Mouse (Mus musculus) embryo, embryonic 9.5 days (tissue): ENCODE data around the gene Smyd2.

Experiments
- DNase-seq: peaks from one replicate; pipeline ENCODE4 v3.0.0-alpha.2; 2017; ENCODE audit errors: extremely low spot score

Gene Smyd2

GRCm38 (mm10) chr1:189871625-189872024, 50.5 kb downstream of the Smyd2 start:
- DNase-seq = no peak

GRCm38 (mm10) chr1:189870539-189870938, 51.6 kb downstream of the Smyd2 start:
- no peak for DNase-seq

- DNase-seq = no peak
Measured at GRCm38 (mm10) chr1:189869651-189870270, 52.4 kb downstream of the Smyd2 start.

DNA sequence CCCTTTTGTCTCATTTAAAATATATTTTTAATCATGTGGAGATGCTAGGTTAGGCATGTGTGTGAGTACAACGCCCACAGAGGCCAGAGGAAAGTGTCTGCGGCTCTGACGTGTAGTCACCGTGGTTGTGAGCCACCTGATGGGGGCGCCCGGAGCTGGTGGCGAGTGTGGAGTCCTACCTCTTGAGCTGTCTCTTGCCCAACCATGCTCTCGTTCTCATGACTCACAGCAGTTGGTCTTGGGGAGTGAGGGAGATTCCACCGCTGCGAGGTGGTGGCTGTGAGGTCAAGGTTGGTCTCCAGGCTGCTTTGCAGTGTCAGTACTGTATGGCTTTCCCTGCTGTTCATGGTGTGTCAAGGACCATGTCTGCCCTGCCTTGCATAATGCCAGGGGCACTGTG, 54.1 kb downstream of the Smyd2 start:
- DNase-seq = no peak

GRCm38 (mm10) chr1:189867497-189867896, 54.7 kb downstream of the Smyd2 start:
- DNase-seq = no peak

DNA sequence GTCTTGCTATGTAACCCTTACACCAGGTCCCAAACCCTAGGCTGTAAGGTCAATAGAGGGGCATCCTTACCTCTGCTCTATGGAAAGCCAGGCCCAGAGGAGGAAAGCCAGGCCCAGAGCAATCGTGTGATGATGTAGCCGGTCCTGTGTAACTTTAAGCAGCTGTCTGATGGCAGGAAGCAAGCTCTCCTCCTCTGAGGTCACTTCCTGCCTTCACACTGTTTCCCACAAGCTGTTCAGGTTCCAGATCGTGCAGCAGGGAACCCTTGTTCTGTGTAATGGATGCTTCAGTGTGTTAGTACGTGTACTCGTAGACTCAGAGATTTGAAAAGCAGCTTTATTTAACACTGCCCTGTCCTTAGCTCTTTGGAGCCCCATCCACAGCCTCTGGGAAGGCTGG, 55.1 kb downstream of the Smyd2 start:
- no peak for DNase-seq

DNA sequence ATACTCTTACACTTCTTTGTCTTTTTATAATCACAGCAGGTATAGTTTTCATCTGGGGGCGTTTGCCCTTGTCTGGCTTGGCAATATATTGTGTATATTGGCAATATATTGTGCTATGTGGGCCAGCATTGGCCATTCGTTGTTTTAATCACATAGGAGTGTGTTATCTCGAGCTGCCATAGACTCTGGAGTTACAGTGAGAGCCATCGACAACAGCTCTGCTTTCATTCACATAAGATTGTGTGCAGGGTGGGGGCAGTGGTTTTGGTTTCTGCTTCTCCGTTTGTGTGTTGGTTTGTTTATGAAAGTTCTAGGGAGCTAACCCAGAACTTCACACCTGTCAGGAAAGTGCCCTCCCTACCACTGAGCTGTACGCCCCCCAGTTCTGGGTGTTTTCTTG, 55.5 kb downstream of the Smyd2 start:
- no peak for DNase-seq

DNA sequence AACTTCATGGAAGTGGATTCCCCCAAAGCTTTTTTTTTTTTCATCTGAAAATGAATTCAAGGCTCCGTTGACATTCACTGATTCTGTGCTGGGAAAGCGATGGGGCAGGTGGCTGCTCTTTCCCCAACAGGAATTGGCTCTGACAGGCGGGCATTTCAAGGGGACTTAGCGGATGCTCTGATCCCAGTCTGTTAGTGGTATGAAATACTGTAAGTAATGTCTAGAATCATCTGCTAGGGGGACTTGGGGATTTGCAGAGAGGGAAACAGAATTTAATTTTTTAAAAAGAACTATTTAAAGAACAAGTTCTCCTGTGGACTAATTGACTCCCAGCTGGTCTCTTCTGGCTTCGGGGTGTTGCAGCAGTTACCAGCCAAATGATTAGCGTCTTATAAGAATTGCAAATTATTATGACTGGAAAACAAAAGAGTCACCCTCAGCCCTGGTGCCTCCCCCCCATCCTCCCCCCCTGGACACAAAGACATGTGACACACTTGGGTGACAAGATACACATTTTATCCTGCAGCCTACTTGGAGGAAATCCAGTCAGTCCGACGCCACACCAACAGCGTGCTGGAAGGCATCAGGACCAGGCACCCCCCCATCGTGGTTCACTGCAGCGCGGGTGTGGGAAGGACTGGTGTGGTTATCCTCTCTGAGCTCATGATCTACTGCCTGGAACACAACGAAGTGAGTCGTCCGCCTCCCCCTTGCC, 57.2 kb downstream of the Smyd2 start:
- no peak for DNase-seq

- no peak for DNase-seq
Measured at GRCm38 (mm10) chr1:189864301-189864700, 57.9 kb downstream of the Smyd2 start.

- no peak for DNase-seq
Measured at GRCm38 (mm10) chr1:189863727-189864126, 58.4 kb downstream of the Smyd2 start.

DNA sequence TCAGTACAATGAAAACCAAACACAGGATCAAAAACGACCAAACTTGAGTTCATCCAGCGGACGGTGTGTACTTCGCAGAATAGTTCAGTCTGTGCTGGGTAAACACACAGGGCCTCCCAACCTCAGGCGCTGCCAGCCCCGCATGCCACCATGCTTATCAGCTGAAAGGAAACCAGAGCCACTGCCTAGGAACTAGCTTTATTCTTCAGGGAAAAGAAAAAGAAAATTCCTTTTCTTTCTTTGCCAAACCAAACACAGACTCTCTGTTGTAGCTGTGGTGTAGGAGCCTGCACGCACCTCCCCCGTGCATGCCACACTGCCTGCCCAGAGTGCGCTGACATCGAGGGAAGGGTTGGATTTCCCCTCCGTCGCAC, 61.2 kb downstream of the Smyd2 start:
- DNase-seq = no peak

- no peak for DNase-seq
Measured at GRCm38 (mm10) chr1:189860112-189860941, 61.8 kb downstream of the Smyd2 start.

DNA sequence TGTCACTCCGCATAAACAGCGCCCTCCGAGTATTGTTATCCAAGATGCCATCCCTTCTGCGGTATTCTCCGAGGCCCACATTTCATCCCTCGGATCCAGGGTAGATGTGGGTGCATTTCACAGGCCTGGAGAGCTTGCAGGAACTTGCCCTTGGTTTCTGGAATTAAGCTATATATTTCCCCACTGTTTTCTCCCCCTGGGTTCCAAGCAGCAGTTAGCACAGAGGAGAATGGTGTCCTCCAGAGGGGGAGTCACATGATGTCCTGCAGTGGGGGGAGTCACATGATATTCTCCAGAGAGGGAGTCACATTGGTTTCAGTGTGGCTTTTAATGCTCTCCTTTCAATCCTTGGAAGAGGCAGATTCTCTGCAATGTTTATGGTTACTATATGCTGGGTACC, 63.8 kb downstream of the Smyd2 start:
- no peak for DNase-seq

GRCm38 (mm10) chr1:189855739-189856138, 66.4 kb downstream of the Smyd2 start:
- no peak for DNase-seq

DNA sequence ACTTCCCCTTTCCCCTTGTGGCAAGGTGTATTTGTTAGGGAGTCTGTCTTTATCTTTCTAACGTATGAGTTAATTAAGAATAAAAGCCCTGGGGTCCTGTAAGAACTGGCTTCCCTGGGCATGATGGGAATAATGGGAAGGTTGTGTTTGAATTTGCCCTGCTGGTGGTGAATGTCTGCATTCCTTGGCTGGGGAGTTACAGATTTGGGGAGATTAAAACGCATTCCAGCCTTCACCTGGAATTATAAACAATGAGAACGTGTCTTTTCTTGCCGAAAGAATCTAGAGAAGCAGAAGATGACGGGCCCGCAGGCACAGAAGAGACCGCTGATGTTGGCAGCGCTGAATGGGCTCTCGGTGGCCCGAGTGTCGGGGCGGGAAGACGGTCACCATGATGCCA, 67.5 kb downstream of the Smyd2 start:
- no peak for DNase-seq

DNA sequence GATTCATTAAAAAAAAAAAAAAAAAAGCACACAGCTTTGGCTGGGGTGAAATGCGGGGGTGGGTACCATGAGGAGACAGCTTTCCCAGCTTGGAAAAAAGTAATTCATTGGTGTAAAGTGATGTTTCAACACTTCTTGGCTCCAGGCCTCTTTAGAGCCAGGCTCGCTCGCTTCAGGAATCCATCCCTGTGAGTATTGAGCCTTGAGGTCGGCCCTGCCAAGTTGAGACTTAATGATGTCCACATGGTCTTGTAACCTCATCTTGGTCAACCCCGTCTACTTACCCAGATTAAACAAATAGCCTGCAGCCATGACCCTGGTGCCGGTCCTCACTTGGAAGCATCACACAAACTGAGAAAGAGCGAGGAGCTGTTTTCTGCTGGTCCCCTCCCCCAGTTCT, 69.7 kb downstream of the Smyd2 start:
- no peak for DNase-seq

DNA sequence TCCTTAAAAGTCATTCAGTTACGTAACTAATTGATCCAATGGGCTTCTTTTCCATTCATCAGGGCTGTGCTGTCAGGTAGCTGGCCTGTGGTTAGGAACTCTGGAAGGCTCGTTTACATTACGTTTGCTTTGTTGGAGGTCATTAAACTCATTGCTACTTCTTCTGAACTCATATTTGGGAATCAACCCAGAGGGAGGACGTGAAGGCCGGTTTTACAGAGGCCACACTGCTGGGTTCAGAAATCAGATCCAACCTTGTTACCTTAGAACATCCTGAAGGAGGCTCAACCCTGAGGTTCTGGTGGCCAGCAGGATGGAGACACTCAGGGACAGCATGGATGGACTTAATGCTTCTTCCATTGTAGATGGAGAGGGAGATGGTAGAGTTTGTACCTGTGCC, 70.1 kb downstream of the Smyd2 start:
- no peak for DNase-seq

DNA sequence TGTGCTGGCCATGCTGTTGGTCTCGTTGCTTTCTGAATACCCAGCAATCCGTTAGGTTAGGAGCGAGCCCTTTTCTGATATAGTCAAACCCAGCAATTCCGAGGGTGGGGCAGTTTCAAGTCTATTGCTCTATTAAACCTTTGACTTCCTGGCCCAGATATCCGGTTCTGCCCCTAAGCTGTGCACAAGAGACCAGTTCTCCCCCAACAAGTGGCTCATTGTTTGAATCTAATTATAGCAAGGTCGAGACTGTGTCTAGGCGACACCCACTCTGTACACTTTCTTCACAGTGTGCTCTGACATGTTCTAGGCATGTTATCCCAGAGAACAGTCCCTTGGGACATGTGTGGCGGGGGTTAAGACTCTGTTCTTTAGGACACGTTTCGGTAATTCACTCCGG, 72.6 kb downstream of the Smyd2 start:
- DNase-seq = no peak

DNA sequence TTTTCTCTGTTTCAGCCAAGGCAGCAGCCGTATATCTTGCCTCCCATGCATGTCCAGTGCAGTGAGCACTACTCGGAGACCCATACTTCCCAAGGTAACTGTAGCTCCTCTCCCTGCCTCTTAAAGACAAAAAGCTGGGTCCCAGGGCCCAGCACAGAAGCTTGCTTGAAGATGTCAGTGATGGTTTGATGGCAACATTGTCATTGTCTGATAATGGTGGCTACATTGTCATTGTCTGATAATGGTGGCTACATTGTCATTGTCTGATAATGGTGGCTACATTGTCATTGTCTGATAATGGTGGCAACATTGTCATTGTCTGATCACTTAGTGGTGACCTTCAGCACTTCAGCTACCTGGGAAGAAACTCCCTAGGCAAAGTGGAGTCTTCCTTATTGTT, 75.8 kb downstream of the Smyd2 start:
- DNase-seq = no peak

DNA sequence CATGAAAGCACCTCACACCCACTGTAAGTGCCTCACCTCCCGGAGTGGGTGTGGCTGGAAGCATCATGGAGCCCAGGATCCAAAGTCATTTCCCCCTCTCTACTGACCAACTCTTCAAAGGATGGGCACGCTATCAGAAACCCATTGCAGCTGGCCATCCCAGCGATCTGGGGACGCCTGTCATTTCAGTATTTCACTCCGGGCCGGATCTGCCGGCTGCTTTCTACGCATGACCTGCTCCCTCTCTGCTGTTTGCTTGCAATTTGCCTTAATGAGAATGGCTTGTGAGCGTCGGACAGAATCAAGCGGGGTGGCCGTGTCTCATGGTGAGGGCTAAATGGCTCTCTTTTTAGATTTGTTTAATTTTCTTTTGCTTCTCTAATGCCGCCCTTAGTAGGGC, 88.0 kb downstream of the Smyd2 start:
- DNase-seq = no peak

DNA sequence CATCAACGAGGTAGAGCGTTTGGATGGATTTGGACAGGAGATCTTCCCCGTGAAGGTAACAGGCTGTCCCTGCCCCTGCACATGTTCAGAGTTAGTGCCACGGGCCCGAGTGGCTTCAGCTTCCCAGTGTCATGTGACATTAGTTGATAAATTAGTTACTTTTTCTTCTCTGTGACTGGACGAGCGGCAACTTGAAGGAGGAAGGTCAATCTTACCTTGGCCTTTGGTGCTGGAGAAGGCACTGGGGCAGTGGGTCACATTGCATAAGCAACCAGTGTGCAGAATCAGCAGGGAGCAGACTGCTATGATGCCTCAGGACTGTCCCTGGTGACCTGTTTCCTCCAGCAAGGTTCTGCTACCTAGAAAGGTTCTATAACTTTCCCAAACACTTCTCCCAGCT, 88.8 kb downstream of the Smyd2 start:
- no peak for DNase-seq

GRCm38 (mm10) chr1:189830797-189831232, 91.3 kb downstream of the Smyd2 start:
- peak; percentile 21 for DNase-seq
